ENCODE assay signal across 1 mouse cellular context in the genomic region with DNA sequence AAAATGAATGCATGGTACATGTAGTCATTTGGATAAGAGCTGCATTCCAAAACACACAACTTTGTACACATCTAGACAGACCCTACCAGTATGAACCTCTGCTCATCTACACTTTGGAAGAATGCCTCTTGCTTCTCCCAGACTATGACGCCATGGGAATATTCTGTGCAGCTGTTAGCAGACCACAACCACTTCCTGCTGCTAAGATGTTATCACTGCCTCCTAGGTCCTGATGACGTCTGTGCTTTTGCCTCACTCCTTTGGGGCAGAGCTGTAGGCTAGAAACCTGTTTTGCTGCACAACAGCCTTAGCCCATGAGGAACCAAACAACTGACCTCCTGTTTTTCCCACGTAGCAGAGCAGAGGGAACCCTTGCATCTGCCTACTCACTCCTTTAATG. TPM values are rescaled to one million over a fixed set of nuclear protein-coding genes. Genes with fewer than 3 reads are reported as not detected.
"Had no signal": no experiment of that assay in that cellular context is flagged by ENCODE, and none has a peak within 500 bp of the region (broad histone marks: within the 10 kb centered on the region; RNA-seq: fewer than 3 reads in every experiment).

No protein-coding gene starts in this region.

RNA-seq across cellular contexts. Expression of gene Tceal3, which starts 25.2 kb away (rescaled TPM):
- total RNA-seq: monocyte, adult 5-6 weeks had no signal
